Mouse (Mus musculus): Measurements from ENCODE around the gene Nipal3.

DNA sequence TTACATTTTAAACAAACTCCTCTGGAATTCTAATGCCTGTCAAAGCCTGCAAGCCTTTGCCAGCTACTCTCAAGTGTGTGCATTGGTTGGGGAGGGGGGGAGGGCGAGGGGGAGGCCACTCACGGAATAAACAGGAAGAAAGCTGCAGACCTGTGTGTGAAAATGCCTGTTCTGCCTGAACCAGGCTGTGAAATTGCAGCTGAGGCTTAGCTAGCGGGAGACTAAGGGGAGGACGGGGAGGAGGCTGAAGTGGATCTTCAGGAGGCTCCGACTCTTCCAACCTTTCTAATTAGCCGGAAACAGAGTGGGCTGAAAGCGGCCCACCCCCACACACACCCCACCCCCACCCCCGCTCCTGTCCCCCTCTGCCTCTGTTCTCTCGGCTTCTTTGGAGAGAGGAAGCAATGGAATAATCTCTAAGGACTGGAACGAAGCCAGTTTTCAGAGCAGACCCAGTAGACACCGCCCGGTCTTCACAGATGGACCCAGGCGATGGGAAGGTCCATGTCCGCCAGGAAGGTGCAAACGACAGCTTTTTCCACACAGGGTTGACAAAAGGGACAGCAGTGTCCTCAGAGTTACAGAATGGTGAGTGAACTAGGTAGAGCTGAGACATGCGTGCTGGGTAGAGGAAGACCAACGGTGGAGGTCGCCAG is 43.4 kb downstream of the Nipal3 start:
- no peak for TF ChIP-seq CTCF (IDR thresholded peaks at IDR 0.05)
- TF ChIP-seq POLR2A (IDR thresholded peaks at IDR 0.05; ENCODE audit: insufficient read depth, low read depth, low read length) = no peak
- TF ChIP-seq EP300 (IDR thresholded peaks at IDR 0.05; ENCODE audit: insufficient read depth, low read depth, low read length) = no peak

Data from heart, adult 2 months (tissue).